Mouse (Mus musculus): ENCODE measurements around the gene Stxbp5. TPM values are rescaled to one million over a fixed set of nuclear protein-coding genes. Genes with fewer than 3 reads are reported as not detected.

Gene Stxbp5
- polyA plus RNA-seq, 1 experiment from 2014 or later = 4.4 TPM

DNA sequence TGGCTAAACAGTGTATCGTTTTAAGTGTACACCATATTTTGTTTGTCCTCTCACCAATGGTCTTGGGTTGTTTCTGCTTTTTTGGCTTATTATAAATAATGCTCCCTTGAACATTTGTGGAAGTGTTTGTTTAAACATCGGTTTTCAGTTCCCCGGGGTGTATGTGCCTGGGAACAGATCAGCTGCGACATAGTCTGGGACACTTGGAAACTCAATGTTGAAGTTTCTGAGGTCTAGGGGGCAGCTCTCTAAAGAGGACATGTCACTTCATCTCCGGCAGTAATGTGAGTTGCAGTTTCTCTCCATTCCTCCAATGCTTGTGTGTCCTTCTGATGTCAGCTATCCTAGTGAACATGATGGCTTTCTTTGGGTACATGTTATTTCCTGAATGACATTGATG, 137.0 kb downstream of the Stxbp5 start:
- WGBS = 93% methylated on average over 5 of the region's 5 CpGs
- no peaks in the 10 kb centered on the region for H3K27me3 ChIP-seq (ENCODE audit: control insufficient read depth, insufficient read depth, low read length)
- H3K27ac ChIP-seq (replicated peaks; ENCODE audit: low read depth, low read length) = no peak overlapping the region
- H3K4me3 ChIP-seq (ENCODE audit: low read depth, low read length) = no peak overlapping the region
- no peak overlapping the region for H3K4me2 ChIP-seq (ENCODE audit: low read depth, severe bottlenecking)
- ATAC-seq (ENCODE audit: insufficient number of reproducible peaks, low FRiP score, low TSS enrichment, low read depth) = no peak
- no peaks in the 10 kb centered on the region for H3K4me1 ChIP-seq (ENCODE audit: control insufficient read depth, insufficient read depth, low read length)
- DNase-seq (ENCODE audit: low spot score) = no peak
- H3K9me3 ChIP-seq (ENCODE audit: control insufficient read depth, low read length) = no peaks in the 10 kb centered on the region
- H3K36me3 ChIP-seq (ENCODE audit: control insufficient read depth, insufficient read depth, low read length) = no peaks in the 10 kb centered on the region
- H3K9ac ChIP-seq (ENCODE audit: low read length) = no peak overlapping the region

DNA sequence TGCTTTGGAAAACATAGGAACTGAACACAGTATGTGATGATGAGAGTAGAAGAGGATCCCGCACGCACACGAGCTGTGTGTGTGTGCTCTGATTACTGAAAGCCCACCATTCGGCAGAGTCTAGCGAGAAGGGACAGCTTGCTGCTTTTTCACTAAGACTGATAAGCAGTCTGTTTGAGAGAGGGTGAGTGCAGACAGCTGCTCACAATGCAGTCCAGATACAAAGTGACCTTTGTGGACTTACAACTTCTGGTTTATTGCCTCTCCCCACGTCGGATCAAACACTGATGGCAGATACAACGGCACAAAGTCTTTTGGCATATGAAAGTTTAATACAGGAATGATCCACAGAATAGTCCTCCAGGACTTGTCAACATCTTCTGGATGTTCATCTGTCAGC, 140.6 kb downstream of the Stxbp5 start:
- H3K27me3 ChIP-seq (ENCODE audit: control insufficient read depth, insufficient read depth, low read length) = no peaks in the 10 kb centered on the region
- DNase-seq (ENCODE audit: low spot score) (no peak), ATAC-seq (ENCODE audit: insufficient number of reproducible peaks, low FRiP score, low TSS enrichment, low read depth) (no peak)
- no peaks in the 10 kb centered on the region for H3K4me1 ChIP-seq (ENCODE audit: control insufficient read depth, insufficient read depth, low read length)
- H3K27ac ChIP-seq (replicated peaks; ENCODE audit: low read depth, low read length) = no peak overlapping the region
- no peak overlapping the region for H3K9ac ChIP-seq (ENCODE audit: low read length)
- WGBS = 83% methylated on average over 8 of the region's 8 CpGs
- H3K4me2 ChIP-seq (ENCODE audit: low read depth, severe bottlenecking) = no peak overlapping the region
- no peaks in the 10 kb centered on the region for H3K36me3 ChIP-seq (ENCODE audit: control insufficient read depth, insufficient read depth, low read length)
- no peak overlapping the region for H3K4me3 ChIP-seq (ENCODE audit: low read depth, low read length)
- no peaks in the 10 kb centered on the region for H3K9me3 ChIP-seq (ENCODE audit: control insufficient read depth, low read length)

DNA sequence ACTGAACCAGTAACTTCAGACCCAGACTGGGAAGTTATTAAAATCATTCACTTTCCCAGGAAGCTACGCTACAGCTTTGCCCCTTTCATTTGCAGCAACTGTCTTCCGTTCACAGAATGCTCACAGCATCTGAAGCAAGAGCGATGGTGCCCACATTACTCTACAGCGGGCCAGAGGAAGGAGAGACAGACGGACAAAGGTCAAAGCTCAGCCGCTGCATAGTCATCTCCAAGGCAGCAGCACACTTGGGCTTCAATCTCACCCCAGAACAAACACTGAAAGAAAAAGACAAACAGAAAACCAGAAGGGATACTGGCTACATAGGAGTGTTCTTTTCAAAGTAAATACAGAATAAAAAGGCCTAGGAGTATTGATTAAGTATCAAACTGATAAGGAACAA, 144.3 kb downstream of the Stxbp5 start:
- H3K4me3 ChIP-seq (ENCODE audit: low read depth, low read length) = no peak overlapping the region
- H3K27me3 ChIP-seq (ENCODE audit: control insufficient read depth, insufficient read depth, low read length) = no peaks in the 10 kb centered on the region
- H3K27ac ChIP-seq (replicated peaks; ENCODE audit: low read depth, low read length) = no peak overlapping the region
- no peaks in the 10 kb centered on the region for H3K4me1 ChIP-seq (ENCODE audit: control insufficient read depth, insufficient read depth, low read length)
- DNase-seq (ENCODE audit: low spot score) = no peak
- no peak overlapping the region for H3K9ac ChIP-seq (ENCODE audit: low read length)
- no peaks in the 10 kb centered on the region for H3K36me3 ChIP-seq (ENCODE audit: control insufficient read depth, insufficient read depth, low read length)
- 78% methylated on average over 6 of the region's 6 CpGs for WGBS
- no peaks in the 10 kb centered on the region for H3K9me3 ChIP-seq (ENCODE audit: control insufficient read depth, low read length)
- no peak for ATAC-seq (ENCODE audit: insufficient number of reproducible peaks, low FRiP score, low TSS enrichment, low read depth)
- no peak overlapping the region for H3K4me2 ChIP-seq (ENCODE audit: low read depth, severe bottlenecking)

DNA sequence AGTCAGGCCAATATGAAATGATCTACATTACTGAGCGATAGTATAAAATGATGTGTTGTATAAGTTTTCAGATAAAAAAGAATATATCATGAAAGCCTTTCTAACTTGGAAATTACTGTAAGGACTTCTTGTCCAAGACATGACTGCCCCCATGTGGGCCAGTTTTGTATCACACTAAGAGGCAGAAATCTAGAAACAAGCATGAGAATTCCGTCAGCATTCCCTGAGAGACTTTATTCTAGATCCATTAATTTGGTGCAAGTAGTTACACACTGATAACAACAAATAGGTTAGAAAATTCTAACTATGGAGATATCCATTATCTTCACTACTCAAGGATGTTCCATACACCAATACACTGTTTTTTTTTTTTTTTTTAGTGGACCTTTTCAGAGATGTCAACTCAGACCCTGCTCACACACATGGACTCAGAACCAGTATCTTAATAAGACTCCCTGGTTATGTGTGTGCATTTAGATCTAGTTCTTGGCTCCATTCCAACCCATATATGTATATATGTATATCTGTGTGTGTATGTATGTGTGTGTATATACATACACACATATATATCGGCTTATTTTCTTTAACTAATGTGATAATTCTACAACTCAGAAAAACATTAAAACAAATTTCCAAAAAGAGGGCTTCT, 145.9 kb downstream of the Stxbp5 start:
- H3K4me2 ChIP-seq (ENCODE audit: low read depth, severe bottlenecking) = no peak overlapping the region
- no peaks in the 10 kb centered on the region for H3K36me3 ChIP-seq (ENCODE audit: control insufficient read depth, insufficient read depth, low read length)
- H3K27me3 ChIP-seq (ENCODE audit: control insufficient read depth, insufficient read depth, low read length) = no peaks in the 10 kb centered on the region
- 48% methylated on average over 3 of the region's 3 CpGs for WGBS
- H3K9ac ChIP-seq (ENCODE audit: low read length) = no peak overlapping the region
- ATAC-seq (ENCODE audit: insufficient number of reproducible peaks, low FRiP score, low TSS enrichment, low read depth) (no peak), DNase-seq (ENCODE audit: low spot score) (peak; percentile 83)
- H3K4me3 ChIP-seq (ENCODE audit: low read depth, low read length) = no peak overlapping the region
- H3K27ac ChIP-seq (replicated peaks; ENCODE audit: low read depth, low read length) = no peak overlapping the region
- no peaks in the 10 kb centered on the region for H3K4me1 ChIP-seq (ENCODE audit: control insufficient read depth, insufficient read depth, low read length)
- H3K9me3 ChIP-seq (ENCODE audit: control insufficient read depth, low read length) = no peaks in the 10 kb centered on the region

DNA sequence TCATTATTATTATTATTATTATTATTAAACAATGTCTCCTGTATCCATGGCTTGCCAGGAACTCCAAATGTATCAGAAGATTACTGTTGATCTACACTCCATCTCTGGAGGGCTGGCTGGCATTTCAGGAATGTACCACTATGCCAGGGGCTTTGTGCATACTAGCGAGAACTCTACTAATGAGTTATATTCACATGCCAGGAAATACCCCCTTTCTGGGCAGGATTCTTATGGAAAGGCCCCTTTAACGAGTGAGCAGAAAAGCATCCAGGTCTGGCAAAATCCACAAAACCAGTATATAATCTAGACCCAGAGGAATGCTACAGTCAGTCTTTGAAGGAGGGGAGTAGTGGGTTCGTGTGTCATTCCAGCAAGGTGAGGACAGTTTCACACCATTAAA, 167.0 kb downstream of the Stxbp5 start:
- no peaks in the 10 kb centered on the region for H3K9me3 ChIP-seq (ENCODE audit: control insufficient read depth, low read length)

DNA sequence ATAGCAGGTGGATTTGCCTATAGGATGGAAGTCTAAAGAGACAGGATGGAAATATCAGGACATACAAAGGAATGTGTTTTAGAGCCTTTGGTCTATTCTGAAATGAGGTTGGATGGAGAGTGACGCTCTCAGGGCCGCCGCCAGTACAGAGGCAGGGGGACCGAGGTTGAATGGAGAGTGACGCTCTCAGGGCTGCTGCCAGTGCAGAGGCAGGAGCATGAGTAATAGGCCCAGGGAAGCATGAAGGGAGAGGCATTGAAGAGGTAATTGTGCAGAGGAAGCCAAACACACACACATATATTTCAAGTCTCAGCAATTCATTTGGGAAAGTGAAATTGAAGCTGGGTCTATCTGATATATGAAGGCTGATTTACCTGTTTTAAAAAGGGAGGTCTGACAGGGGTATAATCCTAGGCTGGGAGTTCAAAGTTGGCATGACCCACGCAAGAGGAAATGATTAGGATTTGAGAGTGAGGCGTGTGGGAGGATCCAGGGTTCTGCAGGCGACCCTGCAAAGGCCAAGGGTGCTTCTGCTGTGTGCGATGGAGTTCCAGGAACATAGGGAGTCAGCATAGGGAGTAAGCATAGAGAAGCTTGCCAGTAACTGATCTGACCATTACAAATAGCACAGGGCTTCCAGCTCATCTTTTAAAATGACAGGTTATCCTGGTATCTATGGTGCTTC, 168.7 kb downstream of the Stxbp5 start:
- ATAC-seq (ENCODE audit: insufficient number of reproducible peaks, low FRiP score, low TSS enrichment, low read depth) = no peak
- H3K36me3 ChIP-seq (ENCODE audit: control insufficient read depth, insufficient read depth, low read length) = no peaks in the 10 kb centered on the region
- no peaks in the 10 kb centered on the region for H3K9me3 ChIP-seq (ENCODE audit: control insufficient read depth, low read length)
- no peak for DNase-seq (ENCODE audit: low spot score)
- 85% methylated on average over 9 of the region's 9 CpGs for WGBS
- H3K27me3 ChIP-seq (ENCODE audit: control insufficient read depth, insufficient read depth, low read length) = no peaks in the 10 kb centered on the region
- H3K4me3 ChIP-seq (ENCODE audit: low read depth, low read length) = no peak overlapping the region
- no peak overlapping the region for H3K4me2 ChIP-seq (ENCODE audit: low read depth, severe bottlenecking)
- no peaks in the 10 kb centered on the region for H3K4me1 ChIP-seq (ENCODE audit: control insufficient read depth, insufficient read depth, low read length)
- no peak overlapping the region for H3K27ac ChIP-seq (replicated peaks; ENCODE audit: low read depth, low read length)
- H3K9ac ChIP-seq (ENCODE audit: low read length) = no peak overlapping the region

More for the DNA sequence above, 167.0 kb downstream of the Stxbp5 start:
- Histone ChIP-seq H3K9ac (ENCODE audit: low read length) (no peak overlapping the region), H3K4me2 (ENCODE audit: low read depth, severe bottlenecking) (no peak overlapping the region), H3K36me3 (ENCODE audit: control insufficient read depth, insufficient read depth, low read length) (no peaks in the 10 kb centered on the region), H3K4me3 (ENCODE audit: low read depth, low read length) (no peak overlapping the region), H3K27me3 (ENCODE audit: control insufficient read depth, insufficient read depth, low read length) (no peaks in the 10 kb centered on the region), H3K27ac (replicated peaks; ENCODE audit: low read depth, low read length) (no peak overlapping the region), H3K4me1 (ENCODE audit: control insufficient read depth, insufficient read depth, low read length) (no peaks in the 10 kb centered on the region)
- WGBS = 73% methylated on average over 3 of the region's 3 CpGs
- no peak for DNase-seq (ENCODE audit: low spot score)
- ATAC-seq (ENCODE audit: insufficient number of reproducible peaks, low FRiP score, low TSS enrichment, low read depth) = no peak

DNA sequence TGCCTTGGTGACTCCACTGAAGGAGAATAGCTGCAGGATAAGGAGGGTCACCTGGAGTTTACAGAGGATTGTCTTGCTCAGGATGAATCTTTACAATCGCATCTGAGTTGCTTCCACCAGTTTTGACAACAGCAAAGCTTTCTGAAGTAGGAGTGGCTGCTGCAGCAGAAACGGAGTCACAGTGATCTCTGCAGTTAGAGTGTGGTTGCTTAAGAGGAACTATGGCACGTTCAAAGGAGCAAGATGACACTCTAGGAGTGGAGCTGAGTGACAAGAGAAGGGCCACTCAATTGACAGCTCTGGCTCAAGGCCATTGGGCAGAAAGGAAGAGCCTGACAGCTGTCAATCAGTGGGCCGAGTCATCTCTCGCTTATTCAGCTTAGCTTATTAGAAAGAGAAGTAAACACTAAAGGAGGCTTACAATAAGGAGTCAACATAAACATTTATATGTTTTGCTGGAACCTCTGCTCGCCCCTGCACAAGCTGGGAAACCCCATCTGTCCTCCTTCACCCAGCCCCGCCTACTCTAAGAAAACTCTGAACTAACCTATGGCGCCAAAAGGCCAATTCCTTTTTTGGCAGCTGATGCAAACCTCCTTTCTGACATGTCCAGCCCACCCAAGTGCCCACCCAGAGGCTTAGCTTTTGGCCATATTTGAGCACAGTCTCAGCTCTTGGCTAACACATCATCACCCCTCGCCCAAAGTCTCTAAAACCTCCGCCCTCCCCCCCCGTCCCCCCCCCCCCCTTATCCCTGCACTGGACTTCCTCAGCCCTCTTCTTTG, 178.2 kb downstream of the Stxbp5 start:
- Histone ChIP-seq H3K4me2 (ENCODE audit: low read depth, severe bottlenecking) (no peak overlapping the region), H3K27ac (replicated peaks; ENCODE audit: low read depth, low read length) (no peak overlapping the region), H3K4me3 (ENCODE audit: low read depth, low read length) (no peak overlapping the region), H3K4me1 (ENCODE audit: control insufficient read depth, insufficient read depth, low read length) (no peaks in the 10 kb centered on the region), H3K27me3 (ENCODE audit: control insufficient read depth, insufficient read depth, low read length) (no peaks in the 10 kb centered on the region), H3K9ac (ENCODE audit: low read length) (no peak overlapping the region), H3K36me3 (ENCODE audit: control insufficient read depth, insufficient read depth, low read length) (no peaks in the 10 kb centered on the region), H3K9me3 (ENCODE audit: control insufficient read depth, low read length) (no peaks in the 10 kb centered on the region)
- no peak for ATAC-seq (ENCODE audit: insufficient number of reproducible peaks, low FRiP score, low TSS enrichment, low read depth)
- DNase-seq (ENCODE audit: low spot score) = no peak
- WGBS = 84% methylated on average over 11 of the region's 11 CpGs

DNA sequence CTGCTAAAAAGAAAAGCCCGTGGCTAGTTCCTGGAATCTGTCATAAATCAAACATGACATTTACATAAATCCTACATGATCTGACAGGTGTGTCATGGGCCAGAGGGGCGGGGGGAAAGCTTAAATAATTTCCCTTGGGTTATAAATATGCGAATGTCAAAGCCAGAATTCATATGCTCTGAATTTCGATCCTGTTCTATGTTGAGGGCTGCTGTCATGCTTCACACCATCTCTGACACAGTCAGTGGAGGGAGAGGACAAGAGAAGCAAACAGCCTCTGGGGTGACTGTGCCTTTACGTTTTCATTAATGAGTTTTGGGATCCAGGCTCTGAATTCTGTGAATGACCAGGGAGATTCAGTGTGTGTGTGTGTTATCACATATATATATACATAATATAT, 180.9 kb downstream of the Stxbp5 start:
- whole genome bisulfite sequencing = 76% methylated on average over 5 of the region's 5 CpGs
- no peaks in the 10 kb centered on the region for H3K9me3 ChIP-seq (ENCODE audit: control insufficient read depth, low read length)
- H3K4me2 ChIP-seq (ENCODE audit: low read depth, severe bottlenecking) = no peak overlapping the region
- no peaks in the 10 kb centered on the region for H3K4me1 ChIP-seq (ENCODE audit: control insufficient read depth, insufficient read depth, low read length)
- H3K36me3 ChIP-seq (ENCODE audit: control insufficient read depth, insufficient read depth, low read length) = no peaks in the 10 kb centered on the region
- H3K27ac ChIP-seq (replicated peaks; ENCODE audit: low read depth, low read length) = no peak overlapping the region
- no peak overlapping the region for H3K4me3 ChIP-seq (ENCODE audit: low read depth, low read length)
- DNase-seq (ENCODE audit: low spot score) = no peak
- no peak overlapping the region for H3K9ac ChIP-seq (ENCODE audit: low read length)
- H3K27me3 ChIP-seq (ENCODE audit: control insufficient read depth, insufficient read depth, low read length) = no peaks in the 10 kb centered on the region
- ATAC-seq (ENCODE audit: insufficient number of reproducible peaks, low FRiP score, low TSS enrichment, low read depth) = no peak

All from limb, embryonic 11.5 days (tissue).